Mouse (Mus musculus) kidney, adult 9 months (tissue): Measurements from ENCODE around the gene Gm7233.
"Not testable (repeated sequence)": the region's sequence is repeated elsewhere in the genome, so short reads cannot be mapped to it uniquely, and the experiment has no call there.

ENCODE experiments used
- DNase-seq: peaks from one replicate; pipeline ENCODE4 v3.0.0; 2022

Gm7233 gene

GRCm38 (mm10) chr14:43179567-43179966 lies at the start of gene Gm7233:
TSS of gene Gm7233 (plus strand) at chr14:43179867.
- not testable (repeated sequence) for DNase-seq

GRCm38 (mm10) chr14:43167189-43167588 lies 12.5 kb upstream of the Gm7233 start:
- not testable (repeated sequence) for DNase-seq

GRCm38 (mm10) chr14:43167942-43168341 lies 11.7 kb upstream of the Gm7233 start:
- DNase-seq, result not testable (repeated sequence)

GRCm38 (mm10) chr14:43168573-43169170 lies 11.0 kb upstream of the Gm7233 start:
- not testable (repeated sequence) for DNase-seq

GRCm38 (mm10) chr14:43235204-43235603 lies 55.5 kb downstream of the Gm7233 start, which contains the start of gene Gm8122:
TSS of gene Gm8122 (minus strand) at chr14:43235304.
- not testable (repeated sequence) for DNase-seq
